Mouse (Mus musculus) ES-CJ7 (cell line): ENCODE results near the gene Prkab1.
A peak's percentile ranks its signal among the peaks of the same experiment; 100 is the strongest.

Experiments used
- DNase-seq: peaks from one replicate; pipeline ENCODE4 v3.0.0; 2011; ENCODE audit warnings: low read depth, low spot score

The Prkab1 gene

DNA sequence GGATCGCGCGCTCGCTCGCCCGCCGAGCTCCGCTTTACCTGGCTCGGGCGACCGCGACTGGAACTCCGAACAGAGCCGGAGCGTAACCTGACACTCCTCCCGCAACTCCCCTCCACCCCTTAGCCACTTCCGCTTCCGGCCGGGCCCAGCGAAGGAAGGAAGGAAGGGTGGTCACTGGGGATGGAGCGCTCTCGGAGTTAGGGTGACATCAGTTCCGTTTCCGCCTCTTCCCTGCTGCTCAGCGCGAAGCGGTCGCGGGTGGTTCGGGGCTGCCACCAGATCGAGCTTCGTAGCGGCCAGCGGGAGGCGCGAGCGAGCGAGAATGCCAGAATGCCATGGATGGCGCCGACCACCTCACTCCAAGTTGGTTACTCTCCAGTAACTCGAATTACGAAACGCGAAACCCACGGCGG lies at the start of gene Prkab1:
Gene Prkab1 (minus strand): TSS at position 182 of the 413 bp plus-strand sequence.
- peak; percentile 98 for DNase-seq

DNA sequence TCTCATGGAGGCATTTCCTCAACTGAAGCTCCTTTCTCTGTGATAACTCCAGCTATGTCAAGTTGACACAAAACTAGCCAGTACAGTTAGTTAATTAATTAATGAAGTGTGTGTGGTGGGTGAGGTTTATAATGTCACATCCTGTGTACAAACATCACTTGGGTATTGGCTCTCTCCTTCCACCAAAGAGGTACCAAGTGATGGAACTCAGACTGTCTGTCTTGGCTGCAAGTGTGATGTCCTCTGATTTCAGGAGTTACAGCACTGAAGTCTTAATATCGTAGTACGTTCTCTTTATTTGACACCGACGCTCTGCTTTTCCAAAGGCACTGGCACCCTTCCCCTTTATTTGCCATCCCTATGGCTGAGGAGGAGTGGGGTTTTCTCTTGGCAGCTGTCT lies 45.3 kb upstream of the Prkab1 start:
- no peak for DNase-seq

DNA sequence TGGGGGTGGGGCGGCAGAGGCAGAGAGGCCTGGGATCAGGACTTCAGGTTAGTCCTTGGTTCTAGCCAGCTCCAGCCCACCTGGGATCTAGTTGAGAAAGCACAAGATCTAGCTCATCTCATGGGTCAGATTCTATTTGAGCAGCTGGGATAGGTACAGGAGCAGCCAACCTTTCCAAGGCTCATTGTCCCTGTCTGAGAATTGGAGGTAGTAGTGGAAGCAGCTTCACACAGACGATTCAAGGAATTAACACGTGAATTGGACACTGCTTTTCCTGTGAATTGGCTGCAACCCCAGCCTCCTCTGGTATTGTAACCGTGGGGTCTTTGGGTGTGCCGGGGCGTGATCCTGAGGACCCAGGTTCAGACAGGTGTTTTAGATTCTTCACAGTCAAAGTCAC lies 28.5 kb upstream of the Prkab1 start:
- peak; percentile 76 for DNase-seq

DNA sequence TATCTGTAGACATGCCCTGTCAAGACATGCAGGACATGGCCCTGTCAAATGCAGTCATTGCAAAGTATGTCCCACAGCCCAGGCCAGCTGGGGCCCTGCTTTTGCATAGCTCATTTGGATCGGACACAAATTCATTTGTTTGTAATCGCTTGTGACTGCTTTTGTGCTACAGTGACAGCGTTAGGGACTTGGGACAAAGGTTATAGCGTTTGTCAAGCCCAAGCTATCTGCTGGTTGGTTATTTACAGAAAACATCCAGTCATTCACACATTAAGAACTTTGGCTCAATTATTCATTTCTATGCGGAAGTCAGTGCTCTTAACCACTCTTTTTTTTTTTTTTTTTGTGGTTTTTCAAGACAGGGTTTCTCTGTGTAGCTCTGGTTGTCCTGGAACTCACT lies 27.9 kb upstream of the Prkab1 start:
- no peak for DNase-seq

DNA sequence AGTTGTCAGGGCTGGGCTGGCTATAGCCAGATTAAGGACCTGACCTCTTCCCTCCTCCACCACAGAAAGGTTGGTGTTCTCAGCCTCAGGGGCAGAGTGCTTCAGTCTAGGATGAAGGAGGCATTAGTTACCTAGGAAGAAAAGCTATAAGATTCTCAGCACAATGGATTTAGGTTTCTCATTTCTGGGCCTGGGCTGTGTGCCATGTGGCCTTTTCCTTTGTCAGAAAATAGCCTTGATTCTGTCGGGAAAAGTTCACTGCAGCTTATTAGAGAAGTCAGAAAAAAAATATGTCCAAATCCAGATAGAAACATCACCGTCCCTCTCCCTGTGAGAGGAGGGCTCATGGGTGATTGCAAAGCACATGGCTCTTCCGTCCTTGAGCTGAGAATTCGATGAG lies 25.5 kb upstream of the Prkab1 start:
- no peak for DNase-seq

GRCm38 (mm10) chr5:116048321-116048720 lies 24.0 kb upstream of the Prkab1 start:
- no peak for DNase-seq

GRCm38 (mm10) chr5:116046246-116046645 lies 21.9 kb upstream of the Prkab1 start:
- DNase-seq, result no peak

- DNase-seq, result no peak
Measured at GRCm38 (mm10) chr5:116045581-116045980, 21.3 kb upstream of the Prkab1 start.

GRCm38 (mm10) chr5:116042241-116042640 lies 17.9 kb upstream of the Prkab1 start:
- DNase-seq, result no peak

DNA sequence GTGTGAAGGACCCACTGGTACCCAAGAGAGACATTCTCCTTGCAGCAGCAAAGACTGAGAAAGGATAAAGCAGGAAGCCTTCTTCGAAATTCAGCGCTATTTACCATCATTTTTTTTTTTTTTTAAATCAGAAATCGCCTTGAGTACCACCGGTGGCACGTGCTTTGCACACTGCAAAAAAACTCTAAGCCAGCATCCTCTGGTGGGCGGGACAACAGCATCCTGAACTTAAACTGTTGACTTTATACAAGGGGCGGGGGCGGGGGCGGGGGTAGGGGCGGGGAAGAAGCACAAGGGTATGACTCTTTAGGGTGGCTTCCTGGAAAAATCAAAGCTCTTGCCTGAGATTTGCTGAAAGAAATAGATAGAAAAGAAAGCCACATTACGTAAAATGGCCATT lies 15.4 kb upstream of the Prkab1 start:
- no peak for DNase-seq

DNA sequence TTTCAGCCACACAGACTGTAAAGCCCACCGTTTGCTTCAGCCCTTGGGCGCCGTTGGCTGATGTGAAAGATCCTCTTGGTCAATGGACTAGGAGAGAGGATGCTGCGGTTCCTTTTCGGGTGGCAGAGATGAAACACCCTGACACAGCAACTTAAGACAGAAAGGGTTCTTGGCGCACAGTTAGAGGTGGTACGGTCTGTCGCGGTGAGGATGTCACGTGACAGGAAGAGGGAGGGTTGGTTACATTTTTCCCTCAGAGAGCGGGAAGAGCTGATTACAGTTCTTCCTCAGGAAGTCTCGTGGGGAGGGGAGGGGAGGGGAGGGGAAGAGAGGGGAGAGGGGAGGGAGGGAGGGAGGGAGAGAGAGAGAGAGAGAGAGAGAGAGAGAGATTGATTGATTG lies 13.4 kb upstream of the Prkab1 start:
- DNase-seq, result peak; percentile 60

GRCm38 (mm10) chr5:116036465-116036864 lies 12.2 kb upstream of the Prkab1 start:
- DNase-seq, result no peak

DNA sequence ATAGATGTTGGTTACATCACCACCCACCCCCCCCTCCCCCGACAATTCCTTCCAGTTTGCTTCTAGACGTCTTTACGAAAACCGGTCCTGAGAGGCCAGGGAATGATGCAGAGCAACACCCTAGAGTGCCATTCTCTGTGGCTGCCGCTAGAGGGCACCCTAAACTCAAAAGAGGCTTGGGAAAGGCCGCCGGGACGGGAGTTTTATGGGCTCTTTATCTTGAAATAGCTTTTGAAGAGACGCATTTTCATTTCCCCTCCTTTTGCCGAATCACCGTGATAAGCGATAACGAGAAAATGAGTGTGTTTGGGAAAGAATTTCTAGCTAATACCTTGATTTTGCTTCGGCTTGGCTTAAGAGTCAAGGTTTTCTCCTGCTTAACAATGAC lies 6.9 kb upstream of the Prkab1 start:
- DNase-seq, result peak; percentile 79

DNA sequence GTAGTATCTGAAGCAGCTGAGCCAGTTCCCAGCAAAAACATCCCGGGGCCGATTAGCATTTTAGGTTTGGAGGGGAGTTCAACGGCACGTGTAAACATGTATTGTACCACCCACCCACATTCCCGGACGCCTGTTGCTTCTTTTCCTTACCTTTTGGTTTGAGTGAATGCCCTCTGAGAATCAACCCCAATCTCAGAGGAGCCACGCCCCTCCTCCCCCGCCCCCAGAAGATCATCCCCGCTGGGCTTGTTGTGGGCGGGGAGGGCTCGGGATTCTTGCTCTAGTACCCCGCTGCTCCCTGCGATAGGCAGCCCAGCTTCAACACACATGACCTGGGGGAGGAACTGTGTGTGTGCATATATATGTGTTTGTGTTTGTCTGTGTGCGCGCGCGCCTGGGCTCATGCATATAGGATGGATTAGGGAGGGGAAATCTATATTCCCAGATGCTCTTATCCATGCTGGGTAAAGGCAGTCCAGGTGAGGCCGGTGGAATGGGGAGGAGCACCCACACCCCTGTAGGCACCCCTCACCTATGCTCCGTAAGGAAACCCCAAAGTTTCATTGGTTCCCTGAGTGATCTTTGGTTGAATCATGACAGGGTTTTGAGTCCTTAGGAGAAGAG lies 6.4 kb upstream of the Prkab1 start:
- DNase-seq, result no peak

GRCm38 (mm10) chr5:116029071-116029470 lies 4.8 kb upstream of the Prkab1 start:
- DNase-seq, result no peak

DNA sequence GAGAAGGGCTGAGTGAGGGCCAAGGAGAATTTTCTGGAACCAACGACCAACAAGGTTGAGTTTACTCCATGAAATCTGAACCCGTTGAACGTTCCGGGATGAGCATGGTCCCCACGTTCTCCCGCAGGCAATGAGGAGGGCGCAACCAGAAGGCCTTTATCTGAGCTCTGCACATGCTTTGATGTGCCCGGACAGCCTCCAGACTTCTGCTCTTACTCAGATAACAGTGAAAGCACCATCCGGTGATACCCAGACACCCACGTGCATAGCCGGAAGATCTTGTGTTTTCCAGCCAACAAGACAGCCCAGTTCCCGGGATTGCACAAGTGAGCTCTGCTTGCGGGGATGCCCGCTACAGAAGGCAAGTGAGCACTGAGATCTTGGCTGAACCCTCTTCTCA lies 2.3 kb upstream of the Prkab1 start:
- no peak for DNase-seq

- no peak for DNase-seq
Measured at GRCm38 (mm10) chr5:116026107-116026506, 1.8 kb upstream of the Prkab1 start.

DNA sequence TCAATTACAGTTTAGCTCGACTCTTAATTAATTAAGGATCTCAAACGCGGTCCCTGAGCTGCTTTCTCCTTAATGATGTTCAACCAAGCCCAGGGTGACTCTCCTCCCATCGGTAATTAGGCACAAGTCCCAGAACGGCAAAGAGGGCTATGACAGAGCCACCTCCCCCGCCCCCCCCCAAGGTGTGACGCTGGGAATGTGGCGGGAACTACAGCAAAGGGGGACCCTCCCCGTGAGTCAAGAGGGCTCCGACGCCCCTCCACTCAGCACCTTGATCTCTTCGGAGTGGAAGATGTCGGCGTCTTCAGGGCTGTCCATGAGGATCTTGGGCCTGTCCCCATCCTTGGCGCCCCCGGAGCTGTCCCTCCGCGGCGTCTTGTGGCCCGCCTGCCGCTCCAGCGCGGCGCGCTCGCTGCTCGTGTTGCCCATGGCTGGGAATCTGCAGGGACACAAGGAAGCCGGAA lies 455 bp downstream of the Prkab1 start:
- DNase-seq, result no peak

DNA sequence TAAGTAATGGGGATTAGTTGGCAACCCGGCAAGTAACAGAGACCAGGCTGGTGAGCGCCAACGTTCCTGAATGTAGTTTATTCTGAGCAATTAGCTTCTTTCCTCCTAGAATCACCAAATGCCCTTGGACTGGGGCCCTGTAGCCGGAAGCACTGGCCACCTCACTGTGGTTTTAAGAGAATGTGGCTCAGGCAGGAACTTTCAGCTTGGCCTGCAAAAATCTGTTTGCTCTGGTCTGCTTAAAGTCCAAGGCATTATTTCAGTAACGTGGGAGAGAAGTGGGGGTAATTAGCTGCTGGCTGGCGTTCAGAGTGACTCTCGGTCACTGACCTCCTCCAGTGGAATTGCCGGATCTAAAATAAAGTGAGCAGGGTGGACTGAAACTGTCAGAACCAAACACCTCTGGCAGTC lies 1.1 kb downstream of the Prkab1 start:
- DNase-seq, result no peak

- no peak for DNase-seq
Measured at GRCm38 (mm10) chr5:116022658-116023200, 1.6 kb downstream of the Prkab1 start.

GRCm38 (mm10) chr5:116022131-116022530 lies 2.2 kb downstream of the Prkab1 start:
- DNase-seq, result no peak

GRCm38 (mm10) chr5:116021552-116021951 lies 2.8 kb downstream of the Prkab1 start:
- DNase-seq, result no peak

DNA sequence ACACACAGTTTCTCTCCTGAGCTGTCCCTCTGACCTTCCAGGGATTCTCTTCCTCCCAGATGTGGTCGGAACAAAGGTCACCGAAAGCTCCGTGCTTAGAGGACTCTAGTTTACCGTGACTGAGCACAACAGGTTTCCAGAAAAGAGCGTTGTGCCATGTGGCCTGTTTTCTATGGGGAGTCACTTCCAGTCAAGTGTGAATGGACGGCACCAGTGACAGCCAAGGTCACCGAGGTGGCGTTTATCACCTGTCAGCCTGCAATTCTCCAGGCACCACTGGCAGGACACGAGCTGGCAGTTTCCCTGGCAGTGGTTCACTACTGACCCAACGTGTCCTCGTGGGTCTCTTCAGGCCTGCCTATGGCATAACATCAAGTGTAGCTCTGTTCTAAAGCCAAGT lies 4.9 kb downstream of the Prkab1 start:
- no peak for DNase-seq

GRCm38 (mm10) chr5:116018784-116019183 lies 5.5 kb downstream of the Prkab1 start:
- no peak for DNase-seq
